Mouse (Mus musculus): ENCODE measurements around the gene Tuba1a. TPM values are rescaled to one million over a fixed set of nuclear protein-coding genes. Genes with fewer than 3 reads are reported as not detected.

The Tuba1a gene
- total and polyA plus RNA-seq, 3 experiments = 153 to 533 (median 254) TPM

DNA sequence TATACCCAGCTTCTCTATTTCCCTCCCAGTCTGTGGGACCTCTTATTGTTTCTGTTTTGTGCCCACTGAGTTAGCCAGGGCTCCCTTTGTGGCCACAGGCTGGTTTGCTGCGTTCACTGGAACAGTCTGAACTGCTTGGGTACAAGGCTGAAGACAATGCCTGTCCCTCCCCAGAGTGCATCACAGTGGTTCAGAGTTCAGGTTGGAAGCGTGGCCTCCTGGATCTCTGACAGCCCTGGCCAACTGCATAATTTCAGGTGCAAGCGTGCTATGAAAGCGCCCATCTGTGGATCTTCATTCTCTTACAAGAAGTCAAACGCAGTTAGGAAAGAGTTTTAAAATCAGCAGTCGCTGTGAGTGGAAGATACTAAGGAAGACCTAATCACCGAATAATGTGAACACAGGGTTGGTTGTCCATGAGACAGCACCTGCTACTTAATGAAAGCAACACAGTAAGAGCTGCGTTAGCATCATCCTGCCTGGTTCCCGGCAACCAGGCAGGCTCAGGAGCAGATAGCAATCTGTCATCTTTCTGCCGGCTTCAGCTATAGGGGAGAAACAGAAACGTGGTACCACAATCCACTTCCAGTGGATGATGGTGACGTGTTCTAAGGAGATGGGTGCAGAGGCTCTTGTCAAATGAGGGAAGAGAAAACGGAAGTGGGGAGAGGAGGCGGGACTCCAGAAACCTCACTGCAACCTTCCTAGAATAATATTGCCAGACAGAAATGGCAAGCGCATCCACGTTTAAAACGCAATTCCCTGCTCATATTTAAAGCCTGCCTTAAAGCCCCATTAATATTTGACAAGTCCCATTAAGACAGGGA is 38.8 kb upstream of the Tuba1a start (continued):
- peak; percentile 94 for TF ChIP-seq MYC (IDR thresholded peaks at IDR 0.05; ENCODE audit: low read depth, low read length)

DNA sequence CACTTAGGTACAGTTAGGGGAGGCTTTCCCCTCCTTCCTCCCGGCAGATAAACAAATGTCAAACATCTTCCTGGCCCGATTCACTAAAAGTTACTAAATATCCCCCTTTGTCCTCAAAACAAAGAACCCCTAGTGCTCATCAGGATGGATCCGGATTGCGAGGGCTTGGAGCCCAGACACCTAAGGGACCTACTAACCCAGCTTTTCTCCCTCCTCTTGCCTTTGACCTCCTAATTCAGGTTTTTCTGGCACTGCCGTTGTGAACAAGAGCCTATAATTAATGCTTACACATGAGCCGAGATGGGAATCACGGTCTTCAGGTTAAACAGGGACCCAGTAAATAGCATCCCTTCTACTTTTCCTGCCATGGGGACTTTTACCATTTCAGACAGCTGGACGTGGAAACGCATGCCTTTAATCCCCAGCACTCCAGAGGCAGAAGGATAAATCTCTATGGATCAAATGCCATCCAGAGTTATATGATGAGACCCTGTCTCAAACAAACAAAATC is 38.1 kb upstream of the Tuba1a start:
- TF ChIP-seq MXI1 (IDR thresholded peaks at IDR 0.05; ENCODE audit: low read depth, low read length) = no peak; the same call in none of the 2 replicates
- TF ChIP-seq CHD1 (IDR thresholded peaks at IDR 0.05; ENCODE audit: low read depth, low read length) = 0 out of 2 replicates have a peak, but pooled peaks have one; percentile 30
- in situ Hi-C loops (cut with MboI; ENCODE audit: low pct_ligation_motif_present, low pct_unique_long_range_greater_than_20kb, low sequenced_read_pairs) = loop anchor here (5.0 to 10.0 kb wide), 2 partner anchors 57 to 104 kb away; partner anchors contain the start of gene Tuba1b
- Histone ChIP-seq H3K79me2 (replicated peaks; ENCODE audit: control insufficient read depth, extremely low read depth, insufficient read depth, poor library complexity, severe bottlenecking) (no peaks in the 10 kb centered on the region), H3K9ac (ENCODE audit: insufficient read depth, low read depth) (peak overlapping the region; percentile 31), H3K4me3 (replicated peaks in 1 of 3; ENCODE audit: low read depth in 2 of 3, low read length in 2 of 3, poor library complexity in 1 of 3) (no peak overlapping the region), H3K27me3 (replicated peaks) (no peaks in the 10 kb centered on the region), H3K4me2 (ENCODE audit: insufficient read depth, low read depth, poor library complexity, severe bottlenecking) (peak overlapping the region; percentile 76), H3K27ac (ENCODE audit: insufficient read depth, low read depth) (peak overlapping the region; percentile 94), H3K9me3 (replicated peaks; ENCODE audit: low read length) (no peaks in the 10 kb centered on the region), H3K36me3 (replicated peaks in 1 of 2; ENCODE audit: control insufficient read depth in 1 of 2, insufficient read depth in 1 of 2, low read length in 1 of 2) (no peaks in the 10 kb centered on the region), H3K4me1 (ENCODE audit: control insufficient read depth in 1 of 2, insufficient read depth in 2 of 2) (peaks cover 8 to 58% of the 10 kb centered on the region in 2 experiments)
- DNase-seq (ENCODE audit: extremely low read depth) = no peak
- dilution Hi-C loops (cut with MboI; ENCODE audit: extremely low pct_ligation_motif_present, extremely low pct_unique_long_range_greater_than_20kb, low sequenced_read_pairs) = no loop called here

DNA sequence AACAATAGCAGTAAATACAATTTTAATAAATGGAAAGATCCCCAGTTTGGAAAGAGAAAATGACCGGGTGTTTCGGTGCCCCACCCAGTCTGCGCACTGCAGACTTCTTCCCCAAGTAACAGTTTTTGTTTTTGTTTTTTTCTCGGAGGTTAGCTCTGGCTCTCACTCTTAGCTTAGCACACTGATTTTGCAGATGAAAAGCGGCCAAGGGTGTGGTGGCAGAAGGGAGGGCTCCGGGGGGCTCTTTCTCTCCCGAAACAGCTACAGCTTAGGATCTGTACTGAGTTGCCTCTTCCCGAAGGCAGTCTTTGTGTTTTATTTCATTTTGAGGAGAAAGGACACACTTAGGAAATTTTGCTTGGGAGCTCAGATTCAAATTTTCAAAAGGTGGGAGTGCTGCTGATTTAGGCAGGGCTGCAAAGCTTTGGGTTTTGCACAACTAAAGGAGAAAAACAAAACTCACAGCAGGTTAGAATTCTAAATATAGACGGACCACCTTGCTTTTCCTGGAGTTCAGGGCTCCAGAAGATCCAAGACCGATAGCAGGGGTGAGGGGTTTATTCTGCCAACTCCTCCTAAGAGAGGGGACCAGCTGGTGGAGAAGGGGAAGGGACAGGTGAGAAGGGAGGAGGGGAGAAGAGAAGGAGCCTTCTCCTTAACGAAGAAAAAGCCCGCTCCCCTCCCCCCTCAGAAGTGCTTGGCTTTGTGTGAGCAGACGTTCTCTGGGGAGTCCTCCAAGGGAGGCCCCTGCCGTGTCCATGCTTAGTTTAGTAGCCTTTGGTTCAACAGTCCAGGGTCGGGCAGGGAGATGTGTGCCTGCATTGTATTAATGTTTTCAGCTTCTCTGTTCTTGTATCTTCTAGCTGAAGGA is 37.4 kb upstream of the Tuba1a start:
- TF ChIP-seq IRF4 (IDR thresholded peaks at IDR 0.05; ENCODE audit: low read depth, low read length) (peak; percentile 30; the same call in 1 of the 2 replicates), ELF1 (IDR thresholded peaks at IDR 0.05; ENCODE audit: low read depth, low read length) (0 out of 2 replicates have a peak, but pooled peaks have one; percentile 24), EP300 (IDR thresholded peaks at IDR 0.05; ENCODE audit: low read length) (peak; percentile 33; the same call in 1 of the 2 replicates), HCFC1 (IDR thresholded peaks at IDR 0.05; ENCODE audit: low read depth, low read length) (0 out of 2 replicates have a peak, but pooled peaks have one; percentile 17), BHLHE40 (IDR thresholded peaks at IDR 0.05; ENCODE audit: low read depth, low read length) (peak; percentile 41; the same call in 1 of the 2 replicates), ETS1 (conservative IDR thresholded peaks at IDR 0.05; ENCODE audit: low read depth, low read length) (peak; percentile 27; the same call in 1 of the 2 replicates), CHD1 (IDR thresholded peaks at IDR 0.05; ENCODE audit: low read depth, low read length) (0 out of 2 replicates have a peak, but pooled peaks have one; percentile 1), CTCF (conservative IDR thresholded peaks at IDR 0.05 in 1 of 2, IDR thresholded peaks at IDR 0.05 in 1 of 2; ENCODE audit: low read depth in 2 of 2, low read length in 2 of 2) (no peak), MEF2A (IDR thresholded peaks at IDR 0.05; ENCODE audit: borderline replicate concordance, low read depth, low read length) (peak; percentile 56; the same call in 1 of the 2 replicates), MAFK (IDR thresholded peaks at IDR 0.05; ENCODE audit: insufficient replicate concordance, low read length) (no peak), POLR2AphosphoS2 (IDR thresholded peaks at IDR 0.05; ENCODE audit: low read depth, low read length) (no peak), CHD2 (IDR thresholded peaks at IDR 0.05; ENCODE audit: low read length) (peak; percentile 89), MAZ (IDR thresholded peaks at IDR 0.05; ENCODE audit: low read depth, low read length) (0 out of 2 replicates have a peak, but pooled peaks have one; percentile 20), TCF12 (IDR thresholded peaks at IDR 0.05; ENCODE audit: low read depth, low read length) (peak; percentile 58; the same call in 1 of the 2 replicates)
- no peaks in the 10 kb centered on the region for H3K27me3 ChIP-seq (replicated peaks)
- peak overlapping the region; percentile 78 for H3K9ac ChIP-seq (ENCODE audit: insufficient read depth, low read depth)
- no peaks in the 10 kb centered on the region for H3K9me3 ChIP-seq (replicated peaks; ENCODE audit: low read length)
- peak; percentile 66 for DNase-seq (ENCODE audit: extremely low read depth)
- no peaks in the 10 kb centered on the region for H3K36me3 ChIP-seq (replicated peaks in 1 of 2; ENCODE audit: control insufficient read depth in 1 of 2, insufficient read depth in 1 of 2, low read length in 1 of 2)
- H3K27ac ChIP-seq (ENCODE audit: insufficient read depth, low read depth) = peak overlapping the region; percentile 94
- dilution Hi-C loops (cut with MboI; ENCODE audit: extremely low pct_ligation_motif_present, extremely low pct_unique_long_range_greater_than_20kb, low sequenced_read_pairs) (no loop called here), in situ Hi-C loops (cut with MboI; ENCODE audit: low pct_ligation_motif_present, low pct_unique_long_range_greater_than_20kb, low sequenced_read_pairs) (loop anchor here (5.0 to 10.0 kb wide), 2 partner anchors 56 to 104 kb away; partner anchors contain the start of gene Tuba1b)
- H3K4me1 ChIP-seq (ENCODE audit: control insufficient read depth in 1 of 2, insufficient read depth in 2 of 2) = peaks cover 8 to 60% of the 10 kb centered on the region in 2 experiments
- H3K4me3 ChIP-seq (replicated peaks in 1 of 3; ENCODE audit: low read depth in 2 of 3, low read length in 2 of 3, poor library complexity in 1 of 3) = no peak overlapping the region
- H3K4me2 ChIP-seq (ENCODE audit: insufficient read depth, low read depth, poor library complexity, severe bottlenecking) = peak overlapping the region; percentile 93
- H3K79me2 ChIP-seq (replicated peaks; ENCODE audit: control insufficient read depth, extremely low read depth, insufficient read depth, poor library complexity, severe bottlenecking) = no peaks in the 10 kb centered on the region

All from CH12.LX (cell line).